11 mouse cellular contexts compared by ENCODE assay signal in the genomic region with DNA sequence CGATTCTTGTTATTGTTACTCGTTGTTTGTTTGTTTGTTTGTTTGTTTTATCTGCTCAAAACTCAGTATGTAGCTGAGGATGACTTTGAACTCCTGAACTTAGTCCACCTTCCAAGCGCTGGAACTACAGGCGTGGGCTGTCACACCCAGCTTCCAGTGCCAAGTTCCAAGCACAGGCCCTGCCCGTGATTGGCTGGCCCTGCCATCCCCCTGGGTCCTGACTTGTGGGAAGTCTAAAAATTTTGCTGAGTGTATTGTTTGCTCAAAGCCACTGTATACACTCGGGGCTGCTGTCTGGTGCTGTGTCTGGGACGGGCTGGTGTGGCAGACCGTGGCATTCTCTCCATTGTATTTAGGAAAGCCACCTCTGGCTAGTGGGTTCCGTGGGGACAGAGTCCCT. TPM values are rescaled to one million over a fixed set of nuclear protein-coding genes. Genes with fewer than 3 reads are reported as not detected.
DNase-seq lines count a peak whose midpoint lies in the region; ATAC-seq and TF ChIP-seq lines count a peak whose summit lies in the region.
"Had no signal": no experiment of that assay in that cellular context is flagged by ENCODE, and none has a peak within 500 bp of the region (broad histone marks: within the 10 kb centered on the region; RNA-seq: fewer than 3 reads in every experiment).

No protein-coding gene starts in this region.

- H3K36me3 ChIP-seq in heart, embryonic 11.5 days (ENCODE audit: control insufficient read depth, insufficient read depth, low read length) = peaks cover 17% of the 10 kb centered on the region
- H3K36me3 ChIP-seq in kidney, embryonic 14.5 days (ENCODE audit: control insufficient read depth, insufficient read depth, low read length) = peaks cover 20% of the 10 kb centered on the region

- no peaks in the 10 kb centered on the region for H3K27me3 ChIP-seq in heart, embryonic 11.5 days (ENCODE audit: control insufficient read depth, insufficient read depth, low read length)
- H3K27me3 ChIP-seq in kidney, embryonic 14.5 days (ENCODE audit: control insufficient read depth, insufficient read depth, low read length) = no peaks in the 10 kb centered on the region

- H3K27ac ChIP-seq in layer of hippocampus, adult 2 months = peak overlapping the region; percentile 63
- H3K27ac ChIP-seq in heart, embryonic 11.5 days (ENCODE audit: low read depth, low read length) = peak overlapping the region; percentile 93
- peak overlapping the region; percentile 90; the same call in 1 of the 2 replicates for H3K27ac ChIP-seq in kidney, embryonic 14.5 days (ENCODE audit: low read depth, low read length)

- WGBS in heart, embryonic 11.5 days (ENCODE audit: insufficient replicate concordance) = 64% methylated on average over 9 of the region's 9 CpGs
- WGBS in kidney, embryonic 14.5 days = 71% methylated on average over 9 of the region's 9 CpGs

- H3K4me2 ChIP-seq in heart, embryonic 11.5 days = no peak overlapping the region
- H3K4me2 ChIP-seq in kidney, embryonic 14.5 days (replicated peaks; ENCODE audit: low read depth, low read length) = no peak overlapping the region

- TF ChIP-seq CTCF in layer of hippocampus, adult 2 months (conservative IDR thresholded peaks at IDR 0.05) = no peak

- H3K9me3 ChIP-seq in heart, embryonic 11.5 days (replicated peaks; ENCODE audit: control insufficient read depth, low read length) = no peaks in the 10 kb centered on the region
- no peaks in the 10 kb centered on the region for H3K9me3 ChIP-seq in kidney, embryonic 14.5 days (ENCODE audit: control insufficient read depth, low read length)

- no peak for DNase-seq in layer of hippocampus, adult 2 months (ENCODE audit: low spot score in 2 of 2)
- no peak for DNase-seq in layer of hippocampus, postnatal 25 days (ENCODE audit: extremely low spot score in 1 of 2, low spot score in 1 of 2)
- DNase-seq in lung, postnatal 25 days (ENCODE audit: low spot score) = peak; percentile 65
- no peak for DNase-seq in testis, postnatal 10 days (ENCODE audit: low spot score)
- no peak for DNase-seq in testis, postnatal 14 days (ENCODE audit: low spot score)
- no peak for DNase-seq in embryo, embryonic 11 days
- DNase-seq: adrenal gland, adult 8-10 months; right cerebral cortex, adult 18-20 months; thymus, postnatal 36 days had no signal

- H3K4me1 ChIP-seq in heart, embryonic 11.5 days (ENCODE audit: control insufficient read depth, insufficient read depth, low read length) = peaks cover 54% of the 10 kb centered on the region
- peaks cover 51% of the 10 kb centered on the region for H3K4me1 ChIP-seq in kidney, embryonic 14.5 days (ENCODE audit: control insufficient read depth, insufficient read depth, low read length)

- no peak for ATAC-seq in heart, embryonic 11.5 days (replicated peaks; ENCODE audit: insufficient number of reproducible peaks, low FRiP score, low TSS enrichment)
- ATAC-seq in kidney, embryonic 14.5 days (ENCODE audit: low FRiP score, low TSS enrichment) = no peak

- no peak overlapping the region for H3K9ac ChIP-seq in heart, embryonic 11.5 days (ENCODE audit: low read depth, low read length)
- H3K9ac ChIP-seq in kidney, embryonic 14.5 days (ENCODE audit: low read depth, low read length) = no peak overlapping the region

- no peak overlapping the region for H3K4me3 ChIP-seq in layer of hippocampus, adult 2 months
- no peak overlapping the region for H3K4me3 ChIP-seq in heart, embryonic 11.5 days (ENCODE audit: low read depth, low read length)
- H3K4me3 ChIP-seq in kidney, embryonic 14.5 days (ENCODE audit: low read length) = no peak overlapping the region

RNA-seq across cellular contexts. Expression of gene Idh2, which starts 37.4 kb away (rescaled TPM):
- total RNA-seq in layer of hippocampus, adult 2 months (2021) = 10 to 100 TPM; 63.8 to 69.8 TPM
- 10 to 100 TPM; 62.2 to 67.0 TPM for total RNA-seq in layer of hippocampus, postnatal 25 days (2021)
- 1,200 and 1,395 TPM in 2 replicates for polyA plus RNA-seq in heart, embryonic 11.5 days (2014; fragmentation: Nextera tagmentation; extraction: Ambion mirVana)
- 549 and 658 TPM in 2 replicates for polyA plus RNA-seq in kidney, embryonic 14.5 days (2014; fragmentation: Nextera tagmentation; extraction: Ambion mirVana)

RNA-seq across cellular contexts. Expression of gene Zfp710, which starts 53.2 kb away (rescaled TPM):
- total RNA-seq in layer of hippocampus, adult 2 months (2021) = 10 to 100 TPM; 21.4 to 27.3 TPM
- total RNA-seq in layer of hippocampus, postnatal 25 days (2021) = 10 to 100 TPM; 20.9 to 22.9 TPM
- polyA plus RNA-seq in heart, embryonic 11.5 days (2014; fragmentation: Nextera tagmentation; extraction: Ambion mirVana) = 11.2 and 11.8 TPM in 2 replicates
- 23.6 and 25.7 TPM in 2 replicates for polyA plus RNA-seq in kidney, embryonic 14.5 days (2014; fragmentation: Nextera tagmentation; extraction: Ambion mirVana)
